Mouse (Mus musculus) thymus, postnatal 10 days (tissue): Measurements from ENCODE around the gene Zfp710.

Experiments
- DNase-seq, 2 experiments: peaks; one replicate each; pipeline ENCODE4 v3.0.0; 2021; ENCODE audit warnings: low spot score in 2 of 2

The Zfp710 gene

GRCm38 (mm10) chr7:80057002-80057691 lies 32.5 kb downstream of the Zfp710 start:
- no peak for DNase-seq

GRCm38 (mm10) chr7:80057781-80058180 lies 33.2 kb downstream of the Zfp710 start:
- DNase-seq = no peak

- no peak for DNase-seq
Observed at GRCm38 (mm10) chr7:80058405-80059063, 33.9 kb downstream of the Zfp710 start.

GRCm38 (mm10) chr7:80059064-80059838 lies 34.6 kb downstream of the Zfp710 start:
- no peak for DNase-seq

GRCm38 (mm10) chr7:80060012-80060778 lies 35.6 kb downstream of the Zfp710 start:
- no peak for DNase-seq

GRCm38 (mm10) chr7:80062083-80062826 lies 37.6 kb downstream of the Zfp710 start:
- no peak for DNase-seq

- no peak for DNase-seq
Observed at GRCm38 (mm10) chr7:80063244-80063643, 38.6 kb downstream of the Zfp710 start.

GRCm38 (mm10) chr7:80063902-80064736 lies 39.5 kb downstream of the Zfp710 start:
- no peak for DNase-seq

GRCm38 (mm10) chr7:80065250-80065649 lies 40.6 kb downstream of the Zfp710 start:
- no peak for DNase-seq

GRCm38 (mm10) chr7:80066675-80067455 lies 42.3 kb downstream of the Zfp710 start:
- DNase-seq = no peak

GRCm38 (mm10) chr7:80068341-80068740 lies 43.7 kb downstream of the Zfp710 start:
- DNase-seq = no peak

- no peak for DNase-seq
Observed at GRCm38 (mm10) chr7:80069615-80070327, 45.2 kb downstream of the Zfp710 start.

GRCm38 (mm10) chr7:80071209-80071608 lies 46.6 kb downstream of the Zfp710 start:
- DNase-seq = no peak

- no peak for DNase-seq
Observed at GRCm38 (mm10) chr7:80072297-80072696, 47.7 kb downstream of the Zfp710 start.

- DNase-seq = no peak
Observed at GRCm38 (mm10) chr7:80073506-80073905, 48.9 kb downstream of the Zfp710 start.

GRCm38 (mm10) chr7:80074921-80075441 lies 50.4 kb downstream of the Zfp710 start:
- DNase-seq = no peak

- no peak for DNase-seq
Observed at GRCm38 (mm10) chr7:80075946-80076583, 51.5 kb downstream of the Zfp710 start.
